Mouse (Mus musculus): ENCODE measurements around the gene Krt34.

The Krt34 gene

DNA sequence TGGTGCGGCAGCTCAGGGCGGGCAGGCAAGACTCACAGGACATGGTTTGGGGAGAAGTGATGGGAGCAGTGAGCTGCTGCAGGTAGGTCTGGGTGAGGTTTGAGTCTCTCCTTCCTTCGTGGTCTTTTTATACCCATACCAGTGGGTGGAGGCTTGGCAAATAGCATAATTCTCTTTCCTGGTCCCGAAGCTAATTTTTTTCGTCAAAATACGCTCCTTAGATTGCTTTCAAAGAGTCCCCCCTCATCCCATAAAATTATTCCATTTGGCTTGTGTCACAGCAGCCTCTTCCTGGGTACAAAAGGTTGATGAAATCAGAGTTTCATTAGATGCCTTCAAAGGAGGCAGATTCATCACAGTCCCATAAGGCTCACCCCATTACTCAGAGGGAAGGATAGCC, at the start of gene Krt34:
TSS of gene Krt34 (minus strand) at position 101 of the 400 bp plus-strand sequence.
- DNase-seq = no peak

DNA sequence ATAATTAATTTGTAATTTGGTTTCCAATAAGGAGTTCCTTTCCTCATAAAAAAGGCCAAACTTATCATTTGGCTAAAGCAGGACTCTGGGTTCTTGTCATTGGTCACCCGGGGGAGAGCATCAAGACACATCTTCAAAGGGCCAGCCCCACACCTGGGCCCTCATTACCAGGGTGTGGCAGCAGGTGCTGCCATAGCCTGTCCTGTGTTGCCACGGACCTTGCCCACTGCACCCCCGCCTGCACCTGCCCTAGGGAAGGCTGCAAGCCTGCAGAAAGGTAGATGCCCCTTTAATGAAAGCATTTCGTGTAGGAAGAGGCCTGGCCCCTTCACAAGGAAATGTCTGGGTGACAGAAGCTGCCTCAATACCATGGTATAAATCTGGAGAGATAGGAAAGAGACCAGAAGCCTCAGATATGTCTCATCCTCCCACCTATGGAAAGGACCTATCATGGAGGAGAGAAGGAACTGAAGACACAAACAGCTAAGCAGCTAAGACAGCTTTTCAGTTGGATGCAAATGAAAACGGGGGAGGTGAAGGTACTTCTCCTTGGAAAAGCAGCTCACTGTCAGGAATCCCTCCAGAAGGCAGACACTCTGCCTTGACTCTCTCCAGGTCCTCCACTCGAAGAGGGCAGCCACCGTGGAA, 47.1 kb upstream of the Krt34 start:
- DNase-seq = no peak

DNA sequence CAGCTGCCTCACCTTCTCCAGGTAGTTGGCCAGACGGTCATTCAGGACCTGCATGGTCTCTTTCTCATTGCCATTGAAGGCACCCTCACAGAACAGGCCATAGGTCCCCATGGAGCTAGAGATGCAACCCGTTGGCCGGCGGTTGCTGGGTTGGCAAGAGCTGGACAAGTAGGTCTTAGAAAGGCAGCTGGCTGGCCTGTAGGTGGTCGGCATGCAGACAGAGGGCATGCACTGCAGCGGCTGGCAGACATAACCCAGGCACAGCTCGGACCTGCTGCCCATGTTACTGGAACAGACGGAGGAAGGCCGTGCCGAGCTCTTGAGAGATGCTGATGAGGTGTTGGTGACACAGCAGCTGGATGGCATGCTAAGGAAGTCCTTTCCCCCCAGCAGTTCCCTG, 46.5 kb upstream of the Krt34 start, which contains the start of gene Krt32:
TSS of gene Krt32 (minus strand) at position 366 of the 400 bp plus-strand sequence.
- DNase-seq = no peak

DNA sequence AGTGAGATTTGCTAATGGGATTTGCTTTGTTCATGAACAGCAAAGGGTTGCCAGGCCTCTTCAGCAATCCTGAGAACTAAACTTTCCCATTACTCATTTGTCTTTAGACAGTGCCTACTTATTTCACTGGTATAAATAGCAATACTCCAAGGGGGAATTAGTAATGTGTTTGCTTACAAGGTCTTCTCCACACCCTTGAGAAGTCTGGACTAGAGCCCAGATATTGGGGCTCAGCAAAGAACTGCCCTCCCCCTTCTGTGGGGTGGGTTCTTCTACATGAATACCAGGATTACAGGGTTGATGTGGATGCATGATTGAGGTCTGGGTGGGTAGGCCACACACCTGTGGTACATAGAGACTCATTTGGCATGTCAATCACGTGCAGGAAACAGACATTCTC, 32.5 kb upstream of the Krt34 start:
- DNase-seq = no peak

DNA sequence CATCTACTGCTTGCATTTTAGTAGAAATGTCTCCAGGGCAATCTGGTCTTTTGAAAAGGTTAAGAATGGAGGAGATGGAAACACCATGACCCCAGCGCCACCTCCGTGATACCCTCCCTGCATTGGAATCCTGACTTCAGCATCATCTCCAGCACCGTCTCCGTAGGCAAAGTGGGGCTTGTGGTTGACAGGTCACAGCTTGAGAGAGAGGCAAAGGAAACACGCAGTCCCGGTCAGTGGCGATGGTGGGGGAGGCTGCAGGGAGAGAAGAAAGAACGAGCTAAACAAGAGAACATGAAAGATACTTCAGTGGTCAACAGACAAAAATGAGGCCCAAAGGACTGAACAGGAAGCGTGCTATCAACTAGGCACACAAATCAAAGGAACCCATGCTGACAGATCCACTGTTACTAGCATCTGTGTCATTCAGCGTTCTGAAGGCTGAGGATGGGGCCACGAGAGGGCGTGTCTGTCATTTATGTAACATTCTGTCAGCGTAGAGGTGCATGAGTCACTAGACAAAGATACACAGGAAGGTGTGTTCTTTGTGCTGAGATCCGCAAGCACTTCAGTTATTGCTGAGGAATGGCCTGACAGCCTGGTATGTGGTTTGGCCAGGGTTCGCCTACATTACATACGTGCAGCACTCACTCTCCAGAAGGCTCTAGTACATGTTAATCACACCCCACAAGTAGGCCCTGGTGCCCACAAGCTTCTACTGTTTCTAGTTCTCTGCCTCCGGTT, 26.1 kb upstream of the Krt34 start:
- DNase-seq = no peak

DNA sequence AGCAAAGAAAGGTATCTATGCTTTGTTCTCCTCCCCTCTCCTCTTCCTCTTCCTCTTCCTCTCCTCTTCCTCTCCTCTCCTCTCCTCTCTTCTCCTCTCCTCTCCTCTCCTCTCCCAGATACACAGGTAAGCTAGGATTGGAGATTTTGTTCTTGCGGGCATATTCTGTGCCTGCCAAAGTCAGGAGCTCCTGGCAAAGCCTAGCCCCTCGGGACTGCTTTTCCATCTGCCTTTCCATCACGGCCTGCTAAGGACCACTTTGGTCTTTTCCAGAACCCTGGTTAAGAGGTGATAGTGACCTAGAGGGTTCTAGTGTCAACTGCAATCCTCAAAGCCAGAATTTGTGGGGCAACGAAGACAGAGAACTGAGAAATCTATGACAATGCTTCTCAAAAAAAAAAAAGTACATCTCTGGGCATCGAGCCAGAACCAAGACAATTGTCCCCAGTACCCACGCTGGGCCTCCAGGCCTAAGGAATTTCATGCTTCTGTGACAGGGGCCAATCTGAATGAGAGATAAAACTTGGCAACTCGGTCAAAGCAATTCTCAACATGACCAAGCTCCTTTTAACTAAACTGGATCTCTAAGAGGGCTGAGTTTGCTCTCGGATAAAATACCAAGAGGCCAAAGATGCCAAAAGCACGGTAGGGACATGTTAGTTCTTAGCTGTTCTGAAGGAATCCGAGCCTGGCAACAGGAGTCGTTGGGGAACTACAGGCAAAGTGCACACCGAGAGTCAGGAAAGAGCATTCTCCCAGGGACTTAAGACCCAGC, 25.1 kb upstream of the Krt34 start:
- no peak for DNase-seq

DNA sequence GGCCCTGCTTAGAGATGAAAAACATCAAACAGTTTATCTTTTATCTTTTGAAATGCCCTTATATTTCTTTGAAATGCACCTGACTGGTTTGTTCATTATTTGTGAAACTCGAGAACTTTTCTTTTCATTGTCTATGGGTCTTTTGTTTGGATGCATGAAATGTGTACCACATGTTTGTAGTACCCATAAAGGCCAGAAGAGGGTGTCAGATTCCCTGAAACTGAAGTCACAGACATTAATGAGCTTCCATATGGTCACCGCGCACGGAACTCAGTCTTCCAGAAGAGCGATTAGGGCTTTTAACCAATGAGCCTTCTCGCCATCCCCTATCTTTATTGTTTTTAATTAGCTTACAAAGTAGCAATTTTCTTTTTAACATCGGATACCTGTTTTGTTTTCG, 17.5 kb upstream of the Krt34 start:
- peak; percentile 36 for DNase-seq

DNA sequence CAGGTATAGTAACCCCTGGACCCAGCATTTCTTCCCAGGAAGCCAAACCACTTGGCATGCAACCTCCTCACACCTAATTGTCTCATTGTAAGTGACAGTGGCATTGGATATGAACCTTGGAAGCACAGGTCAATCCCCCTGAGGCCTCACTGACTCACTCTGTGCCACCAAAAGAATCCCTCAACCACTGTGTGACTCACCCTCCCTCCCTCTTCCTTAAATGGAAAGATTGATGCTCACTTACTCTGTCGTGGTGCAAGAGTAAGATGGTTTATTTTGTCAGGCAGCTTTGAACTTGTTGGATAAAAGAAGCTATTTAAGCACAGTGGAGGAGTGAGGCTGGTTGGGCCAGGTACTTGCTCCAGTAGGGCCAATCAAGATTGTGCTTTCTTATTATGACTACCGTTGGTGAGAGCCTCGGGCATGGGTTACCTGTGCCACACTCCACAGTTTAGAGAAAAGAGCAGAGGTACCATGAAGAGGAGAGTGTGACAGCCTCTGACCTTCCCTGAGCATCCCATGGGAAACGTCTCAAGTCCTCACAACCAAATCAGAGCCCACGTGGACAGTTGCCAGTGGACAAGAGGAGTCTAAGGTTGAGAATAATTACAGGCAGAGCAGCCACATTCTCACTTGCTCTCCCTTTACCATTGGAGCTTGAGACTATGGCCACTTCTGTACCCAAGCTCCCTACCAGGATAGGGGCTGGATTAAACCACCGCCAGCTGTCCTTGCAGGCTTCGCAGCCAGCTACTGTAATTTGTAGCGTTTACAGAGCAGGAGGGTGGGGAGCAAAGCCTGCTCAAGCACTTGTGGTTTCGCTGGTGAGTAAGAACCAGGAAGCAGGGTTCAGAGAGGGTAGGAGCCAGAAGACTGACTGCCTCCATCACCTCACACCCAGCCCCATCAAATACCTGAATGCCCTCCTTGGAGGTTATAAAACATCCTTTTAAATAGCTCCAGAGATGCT, 14.6 kb upstream of the Krt34 start:
- no peak for DNase-seq

DNA sequence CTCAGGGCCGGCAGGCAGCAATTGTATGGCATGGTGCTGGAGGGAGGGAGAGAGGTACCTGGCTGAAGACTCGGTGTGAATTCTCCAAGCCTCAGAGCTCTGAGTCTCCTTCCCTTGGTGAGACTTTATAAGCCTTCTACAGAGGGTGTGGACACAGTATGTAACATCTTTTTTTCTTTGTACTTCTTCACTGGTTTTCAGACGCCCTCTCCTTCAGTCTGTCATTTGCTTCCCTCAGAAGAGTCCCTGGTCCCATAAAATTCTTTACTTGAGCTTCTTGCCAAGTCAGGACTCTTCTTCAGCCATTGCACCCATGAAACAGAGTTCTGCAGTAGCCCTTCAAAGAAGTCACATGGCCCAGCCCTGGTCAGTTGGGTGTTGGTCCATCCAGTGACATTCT, 9.1 kb upstream of the Krt34 start, which contains the start of gene Krt31:
TSS of gene Krt31 (minus strand) at position 101 of the 400 bp plus-strand sequence.
- no peak for DNase-seq

DNA sequence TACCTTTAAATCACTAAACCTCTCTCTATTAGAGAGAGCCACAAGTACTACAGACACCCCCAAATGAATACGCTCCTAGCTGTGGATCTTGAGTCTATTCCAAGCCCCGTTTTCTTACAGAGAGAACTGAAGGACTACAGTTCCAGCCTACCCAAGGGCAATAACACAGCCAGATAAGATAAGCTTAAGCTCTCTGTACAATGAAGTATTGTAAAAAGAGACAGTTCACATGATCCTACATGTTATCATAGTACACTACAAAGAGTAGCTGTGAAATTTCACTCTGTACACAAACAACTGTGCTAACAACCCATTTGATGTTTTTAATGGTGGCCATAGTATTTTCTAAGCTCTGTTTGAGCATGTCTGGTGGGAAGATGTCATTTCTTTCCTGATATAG, 5.8 kb upstream of the Krt34 start:
- no peak for DNase-seq

DNA sequence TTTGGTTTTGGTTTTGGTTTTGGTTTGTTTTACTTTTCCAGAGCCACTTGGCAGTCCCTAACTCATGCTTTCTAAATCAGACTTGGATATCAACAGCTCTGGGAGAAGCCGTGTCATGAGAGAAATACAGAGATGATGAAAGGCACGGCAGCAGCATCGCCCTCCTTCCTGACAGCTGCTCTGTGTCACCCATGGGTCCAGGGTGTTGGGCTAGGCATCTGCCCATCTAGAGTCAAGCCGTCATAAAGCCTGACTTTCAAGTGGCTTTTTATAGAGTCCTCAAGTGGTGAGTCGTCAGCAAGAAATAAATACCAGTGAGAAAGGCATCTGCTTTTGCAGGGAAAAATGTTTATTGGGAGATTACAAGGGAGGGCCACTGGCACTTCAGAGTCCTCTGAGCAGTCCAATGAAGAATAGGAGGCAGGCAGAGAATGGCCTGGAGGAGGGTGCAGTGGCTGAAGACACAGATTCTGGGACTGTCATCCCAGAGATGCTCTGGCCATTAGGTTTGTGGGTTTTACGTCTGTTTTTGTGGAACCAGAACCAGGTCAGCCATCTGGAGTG, 5.0 kb upstream of the Krt34 start:
- DNase-seq = no peak

DNA sequence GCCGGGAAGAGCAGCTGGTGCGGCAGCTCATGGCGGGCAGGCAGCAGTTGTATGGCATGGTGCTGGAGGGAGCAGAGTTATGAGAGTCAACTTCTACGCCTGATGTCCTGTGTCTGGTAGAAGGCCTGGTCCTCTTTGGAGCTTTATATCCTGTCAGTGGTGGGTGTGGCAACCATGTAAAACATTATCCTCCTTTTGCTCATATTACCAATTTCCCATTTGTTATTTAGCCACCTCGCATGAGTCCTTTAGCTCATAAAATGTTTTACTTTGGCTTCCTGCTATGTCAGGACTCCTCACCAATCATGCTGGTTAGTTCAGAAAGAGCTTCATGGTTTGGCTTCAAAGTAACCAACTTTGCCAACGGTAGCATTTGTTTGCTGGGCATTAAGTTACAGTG, 11.6 kb downstream of the Krt34 start, which contains the start of gene Krt33b:
TSS of gene Krt33b (minus strand) at position 101 of the 400 bp plus-strand sequence.
- DNase-seq = no peak

DNA sequence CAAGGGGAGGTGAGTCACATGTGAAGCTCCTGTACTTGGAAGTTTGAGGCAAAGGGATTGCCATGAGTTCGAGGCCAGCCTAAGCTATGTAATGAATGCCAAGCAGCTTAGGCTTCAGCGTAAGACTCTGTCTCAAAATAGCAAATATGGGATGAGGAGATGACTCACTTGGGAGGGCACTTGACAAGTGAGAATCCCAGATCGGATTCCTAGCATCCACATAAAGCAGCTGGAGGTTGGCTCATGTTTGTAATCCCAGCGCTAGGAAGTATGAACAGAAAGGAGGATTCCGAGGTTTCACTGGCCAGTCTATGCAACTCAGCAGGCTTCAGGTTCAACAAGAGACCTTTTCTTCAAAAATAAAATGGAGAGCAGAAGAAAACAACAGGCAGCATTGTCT, 19.9 kb downstream of the Krt34 start:
- no peak for DNase-seq

DNA sequence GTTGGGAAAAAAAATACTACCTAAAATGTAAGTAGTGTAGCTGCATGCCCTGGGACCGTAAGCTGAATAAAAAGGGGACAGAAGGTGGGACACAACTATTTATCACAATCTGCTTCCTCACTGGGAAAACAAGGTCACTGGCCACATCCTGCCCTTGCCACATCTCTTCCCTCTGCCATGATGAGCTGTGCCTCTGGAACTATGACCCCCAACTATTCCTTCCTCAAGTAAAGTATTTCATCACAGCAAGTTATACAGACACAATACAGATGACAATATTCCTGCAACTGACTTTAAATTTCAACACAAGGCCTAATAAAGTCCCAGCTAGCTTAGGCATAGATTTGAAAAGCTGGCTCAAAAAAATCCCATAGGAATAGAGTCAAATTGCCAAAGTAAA, 21.9 kb downstream of the Krt34 start:
- DNase-seq = no peak

DNA sequence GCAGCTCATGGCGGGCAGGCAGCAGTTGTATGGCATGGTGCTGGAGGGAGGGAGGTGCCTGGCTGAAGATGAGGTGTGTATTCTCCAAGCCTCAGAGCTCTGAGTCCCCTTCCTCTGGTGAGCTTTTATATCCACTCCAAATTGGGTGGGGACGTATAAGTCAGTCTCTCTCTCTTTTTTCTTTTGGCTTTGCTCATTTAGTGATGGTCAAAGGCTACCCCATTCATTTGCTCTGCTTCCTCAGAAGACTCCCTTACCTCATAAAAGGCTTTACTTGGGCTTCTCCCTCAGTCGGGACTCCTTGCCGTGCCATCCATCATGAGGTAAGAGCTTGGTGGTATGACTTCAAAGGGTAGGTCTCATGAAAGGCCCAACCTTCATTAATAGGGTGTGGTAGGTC, 25.2 kb downstream of the Krt34 start, which contains the start of gene Krt33a:
TSS of gene Krt33a (minus strand) at position 101 of the 400 bp plus-strand sequence.
- DNase-seq = no peak

DNA sequence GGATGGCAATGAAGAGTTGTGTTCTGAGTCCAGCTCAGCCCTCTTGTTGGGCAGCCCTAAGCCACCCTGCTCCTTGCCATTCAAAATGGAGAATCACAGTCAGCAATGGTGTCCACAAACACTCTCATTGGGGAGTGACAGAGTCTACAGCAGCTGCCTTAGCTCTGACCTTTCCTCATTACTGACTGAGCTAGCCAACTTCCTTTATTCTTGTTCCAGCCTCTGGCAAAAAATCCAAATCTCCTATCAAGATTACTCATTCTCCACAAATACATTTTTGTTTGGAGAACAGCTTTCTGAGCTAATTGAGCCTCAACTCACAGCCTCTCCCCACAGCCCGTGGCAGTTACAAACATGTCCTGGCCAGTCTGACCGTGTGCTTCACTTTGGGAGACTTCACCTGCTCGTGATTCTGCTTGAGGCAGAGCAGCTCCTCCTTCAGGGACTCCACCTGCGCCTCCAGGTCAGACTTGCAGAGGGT, 27.6 kb downstream of the Krt34 start:
- DNase-seq = no peak

DNA sequence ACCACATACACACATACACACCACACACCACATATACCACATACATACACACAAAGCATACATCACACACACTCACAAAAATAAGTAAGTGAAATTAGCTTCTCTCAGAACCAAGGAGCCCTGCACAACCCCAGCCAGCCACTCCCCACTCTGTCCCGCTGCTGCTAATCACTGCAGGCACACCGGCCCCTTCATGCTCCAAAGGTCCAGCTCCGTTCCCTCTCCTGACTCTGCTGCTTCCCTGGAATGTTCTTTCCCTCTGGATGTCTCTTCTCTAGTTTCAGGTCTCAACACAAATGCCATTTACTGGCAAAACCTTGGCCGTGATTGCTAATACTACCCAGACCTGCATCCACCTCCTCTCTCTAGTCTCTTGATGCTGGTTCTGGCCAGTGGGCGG, 30.7 kb downstream of the Krt34 start:
- no peak for DNase-seq

DNA sequence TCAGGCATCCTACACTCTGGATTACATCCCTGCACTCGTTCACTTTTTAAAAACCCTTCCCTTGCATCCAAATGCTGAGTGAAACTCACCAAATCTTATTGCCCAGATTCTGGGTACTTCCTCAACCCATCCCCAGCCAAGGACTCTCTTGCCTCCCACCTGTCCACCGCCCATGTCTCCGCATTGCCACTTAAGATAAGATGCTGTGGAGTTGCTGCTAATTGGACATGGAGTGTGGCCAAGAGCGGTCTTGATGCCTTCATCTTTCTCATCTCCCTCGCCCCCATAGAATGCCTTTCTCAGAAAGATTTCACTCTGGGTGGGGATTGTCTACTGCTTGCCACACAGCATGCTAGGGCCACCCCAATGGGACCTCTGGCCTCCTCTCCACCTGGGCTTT, 33.0 kb downstream of the Krt34 start:
- no peak for DNase-seq

DNA sequence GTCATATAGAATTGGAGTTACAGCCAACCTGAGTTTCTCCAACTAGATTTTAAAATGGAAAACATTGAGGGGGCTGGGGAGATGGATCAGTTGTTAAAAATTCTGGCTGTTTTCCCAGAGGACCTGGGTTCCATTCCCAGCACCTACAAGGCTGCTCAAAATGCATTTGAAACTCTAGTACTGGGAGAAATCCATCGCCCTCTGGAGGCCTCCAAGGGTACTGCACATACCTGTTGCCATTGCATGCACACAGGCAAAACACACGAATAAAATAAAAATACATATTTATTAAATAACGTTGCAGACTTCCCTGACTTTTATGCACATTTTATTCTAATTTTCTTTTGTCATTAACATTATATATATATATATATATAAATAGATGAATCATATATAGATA, 34.7 kb downstream of the Krt34 start:
- DNase-seq = no peak

DNA sequence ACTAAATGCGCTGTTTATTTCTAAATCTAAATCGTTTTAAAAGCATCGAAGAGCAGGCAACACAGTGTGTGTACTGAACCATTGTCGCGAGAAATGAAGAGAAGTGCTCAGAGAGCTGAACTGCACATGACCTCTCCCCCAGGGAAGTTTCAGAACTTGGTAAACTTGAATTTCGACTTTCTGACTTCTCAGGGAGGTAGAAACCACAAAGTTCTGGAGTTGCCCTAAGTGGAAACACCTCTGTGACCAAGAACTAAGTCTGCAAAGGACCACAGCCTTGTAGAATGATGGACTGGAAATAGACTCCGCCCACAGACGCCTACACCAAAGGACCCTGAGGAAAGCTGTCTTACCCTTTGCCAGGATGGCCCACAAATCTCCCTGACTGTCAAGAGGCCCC, 35.4 kb downstream of the Krt34 start:
- no peak for DNase-seq

DNA sequence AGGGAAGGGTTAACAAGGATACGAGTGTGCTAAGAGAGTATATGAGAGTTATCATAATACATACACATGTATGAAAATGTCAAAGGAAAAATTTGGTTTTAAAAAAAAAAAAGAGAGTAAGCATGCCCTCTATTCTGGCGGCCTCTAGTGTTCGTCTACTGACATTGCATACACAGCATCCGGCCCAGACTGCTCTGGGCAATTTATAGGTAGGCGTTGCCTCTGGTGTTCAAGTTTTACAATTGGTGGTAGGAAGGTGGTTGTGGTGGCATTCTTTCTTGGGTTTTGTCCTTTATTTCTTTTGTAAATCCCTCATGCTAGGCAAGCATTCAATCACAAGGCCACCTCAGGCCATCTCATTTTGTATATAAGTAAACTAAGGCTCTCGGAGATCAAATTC, 36.5 kb downstream of the Krt34 start:
- peak; percentile 65 for DNase-seq

DNA sequence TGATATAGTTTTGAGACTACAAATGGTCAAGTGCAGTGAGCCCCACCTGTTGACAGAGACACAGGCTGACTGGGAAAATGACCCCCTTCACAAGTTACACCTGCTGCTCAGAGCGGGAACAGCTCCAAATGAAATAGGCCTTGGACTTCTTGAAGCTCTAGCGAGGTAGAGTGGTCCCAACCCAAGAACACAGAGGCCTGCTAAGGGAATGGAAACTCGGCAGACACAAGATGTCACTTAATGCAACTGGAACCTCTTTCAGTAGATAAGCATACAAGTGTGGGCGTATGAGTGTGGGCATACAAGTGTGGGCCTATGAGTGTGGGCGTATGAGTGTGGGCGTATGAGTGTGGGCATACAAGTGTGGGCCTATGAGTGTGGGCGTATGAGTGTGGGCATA, 42.3 kb downstream of the Krt34 start:
- DNase-seq = no peak
